Mouse (Mus musculus) yolk sac, embryonic 10.5 days (tissue): Measurements from ENCODE around the gene Spred2.

ENCODE experiments used
- DNase-seq: peaks from one replicate; pipeline ENCODE4 v3.0.0-alpha.2; 2017; ENCODE audit warnings: low spot score

Spred2 gene

DNA sequence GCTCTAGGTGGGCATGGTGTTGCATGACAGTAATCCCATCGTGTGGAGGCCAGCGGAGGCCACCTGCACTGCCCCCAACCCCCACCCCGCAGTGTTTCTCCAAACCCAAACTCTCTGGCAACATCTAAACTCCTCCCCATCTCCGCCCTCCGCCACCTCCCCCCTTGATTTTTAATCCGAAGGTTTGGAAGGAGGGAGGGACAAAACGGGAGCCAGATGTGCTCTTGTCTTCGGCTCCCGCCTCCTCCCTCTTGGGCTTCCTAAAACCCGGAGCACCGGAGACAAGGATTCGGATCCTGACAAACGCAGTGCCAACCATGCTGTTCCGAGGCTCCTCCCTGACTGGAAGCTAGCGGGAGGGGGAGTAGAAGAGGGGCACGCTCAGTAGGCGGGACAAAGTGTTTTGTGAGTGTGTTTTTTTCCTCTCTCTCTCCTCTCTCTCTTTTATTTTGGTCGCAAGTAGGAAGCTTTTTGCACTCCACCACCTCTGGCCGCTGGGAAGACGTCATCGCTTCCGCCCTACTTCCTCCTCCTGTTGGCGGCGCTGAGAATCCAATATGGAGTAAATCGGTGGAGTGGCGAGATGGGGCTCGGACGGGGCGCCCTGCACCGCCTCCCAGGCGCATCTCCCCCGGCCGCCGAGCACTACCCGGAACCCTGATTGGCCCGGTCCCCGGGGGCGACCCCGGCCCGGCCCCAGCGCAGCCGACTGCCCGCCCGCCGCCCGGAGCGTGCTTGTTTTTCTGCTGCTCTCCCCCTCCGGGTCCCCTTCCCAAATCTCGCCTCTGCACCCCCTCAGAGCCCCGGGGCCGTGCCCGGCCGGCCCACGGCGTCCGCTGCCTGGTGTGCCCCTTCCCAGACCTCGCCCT is at the start of gene Spred2:
Spred2 (plus strand) TSS at position 488 of the 869 bp plus-strand sequence.
- peak; percentile 95 for DNase-seq

DNA sequence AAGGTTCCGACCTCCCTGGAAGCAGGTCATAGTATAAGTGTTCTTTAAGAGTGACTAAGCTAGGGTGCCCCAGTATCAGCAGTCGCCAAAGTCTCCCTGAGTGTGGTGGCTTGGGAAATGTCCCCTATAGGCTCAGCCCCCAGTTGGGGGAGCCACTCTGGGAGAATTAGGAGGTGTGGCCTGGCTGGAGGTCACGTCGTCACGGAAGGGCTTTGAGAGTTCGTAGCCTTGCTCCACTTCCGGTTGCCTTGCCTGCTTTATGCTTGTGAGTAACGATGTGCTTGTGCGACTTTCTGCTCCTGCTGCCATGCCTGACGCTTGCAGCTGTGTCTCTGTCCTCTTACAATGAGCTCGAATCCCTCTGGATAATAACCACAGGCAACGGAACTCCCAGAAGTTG is 48.6 kb upstream of the Spred2 start:
- DNase-seq: no peak

DNA sequence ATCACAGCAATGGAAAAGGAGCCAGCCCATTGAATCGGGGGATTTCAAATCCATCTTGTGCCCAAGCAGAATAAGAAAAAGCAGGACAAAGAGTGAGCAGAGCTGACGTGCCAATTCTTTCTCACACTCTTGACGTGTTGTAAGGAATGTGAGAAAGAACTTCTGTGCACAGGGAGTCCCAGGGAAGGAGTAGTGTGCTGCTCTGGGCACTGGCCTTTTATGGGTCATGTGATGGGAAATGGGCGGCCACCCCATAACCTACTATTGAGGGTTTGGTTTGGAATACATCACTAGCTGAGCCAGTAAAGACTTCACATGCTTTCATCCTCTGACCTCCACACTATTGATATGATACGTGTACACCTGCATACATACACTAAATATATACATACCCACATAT is 48.2 kb upstream of the Spred2 start:
- no peak for DNase-seq

DNA sequence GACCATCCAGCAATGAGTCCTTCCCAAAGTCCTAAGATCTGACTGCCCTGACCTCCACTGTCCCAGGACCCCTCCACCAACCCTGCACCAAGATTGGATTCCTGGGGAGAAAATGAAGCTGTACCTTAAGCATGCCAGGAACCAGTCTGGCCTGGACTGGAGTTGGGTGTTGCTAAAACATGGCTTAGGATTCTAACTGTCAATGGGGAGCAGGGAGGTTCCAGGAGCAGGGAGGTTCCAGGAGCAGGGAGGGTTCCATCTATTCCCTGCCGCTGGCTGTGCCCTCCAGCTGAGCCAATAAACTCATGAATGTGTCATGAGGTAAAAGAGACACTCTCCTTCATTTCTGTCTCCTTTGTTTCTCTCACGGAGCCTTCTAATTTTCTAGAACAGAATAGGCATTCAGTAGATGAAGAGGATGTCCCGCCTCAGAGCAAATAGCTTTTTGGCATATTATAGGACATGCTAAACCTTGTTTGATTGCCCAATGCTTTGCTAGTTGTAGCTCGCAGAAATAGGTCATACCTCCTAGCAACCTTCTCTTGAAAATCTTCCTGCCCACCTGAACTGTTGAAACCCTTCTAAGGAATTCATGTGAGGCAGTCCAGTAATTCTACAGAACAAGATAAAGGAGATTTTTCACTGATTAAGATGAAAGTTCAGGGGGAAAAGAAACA is 46.8 kb upstream of the Spred2 start:
- DNase-seq: no peak

DNA sequence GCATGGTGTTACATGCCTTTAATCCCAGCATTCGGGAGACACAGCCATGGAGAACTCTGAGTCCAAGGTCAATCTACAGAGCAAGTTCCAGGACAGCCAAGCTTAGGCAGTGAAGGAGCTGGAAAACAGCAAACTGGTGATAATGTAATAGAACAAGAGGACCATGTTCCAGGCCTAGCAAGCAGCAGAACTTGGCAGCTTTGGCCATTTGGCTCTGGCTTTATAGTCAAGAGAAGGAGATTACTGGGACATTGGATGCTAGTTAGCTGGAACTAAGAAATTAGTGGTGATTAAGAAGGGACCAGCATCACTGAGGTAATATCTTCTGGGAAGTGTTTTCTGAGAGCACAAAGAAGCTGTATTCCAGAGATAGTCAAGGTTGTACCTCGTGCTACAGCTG is 42.8 kb upstream of the Spred2 start:
- no peak for DNase-seq

DNA sequence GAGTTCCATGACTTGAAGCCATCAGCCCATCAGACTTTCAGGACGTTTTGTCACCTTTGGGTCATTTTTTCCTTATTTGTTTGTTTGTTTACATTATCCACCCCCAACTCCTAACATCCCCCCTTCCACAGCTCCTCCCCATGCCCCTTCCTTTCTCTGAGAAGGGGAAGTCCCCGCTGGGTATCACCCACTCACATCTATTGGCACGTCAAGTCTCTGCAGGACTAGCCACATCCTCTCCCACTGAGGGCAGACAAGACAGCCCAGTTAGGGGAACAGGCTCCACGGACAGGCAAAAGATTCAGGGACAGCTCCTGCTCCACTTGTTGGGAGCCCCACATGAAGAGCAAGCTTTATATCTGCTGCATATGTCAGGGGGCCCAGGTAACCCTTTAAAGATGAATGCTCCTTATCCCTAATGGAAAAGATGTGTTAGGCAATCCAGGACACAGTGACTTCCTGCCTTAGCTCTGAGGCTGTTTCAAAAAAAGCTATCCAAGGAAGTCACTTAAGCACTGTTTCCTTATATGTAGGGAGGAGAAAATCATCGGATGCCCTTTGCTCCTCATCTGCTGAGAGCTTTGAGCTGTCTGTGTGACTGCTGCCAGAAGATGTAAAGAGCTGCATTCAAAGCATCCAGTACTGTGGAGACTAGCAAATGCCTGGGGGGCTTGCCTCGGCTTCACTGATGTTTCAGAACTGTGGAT is 33.3 kb upstream of the Spred2 start:
- DNase-seq: no peak

DNA sequence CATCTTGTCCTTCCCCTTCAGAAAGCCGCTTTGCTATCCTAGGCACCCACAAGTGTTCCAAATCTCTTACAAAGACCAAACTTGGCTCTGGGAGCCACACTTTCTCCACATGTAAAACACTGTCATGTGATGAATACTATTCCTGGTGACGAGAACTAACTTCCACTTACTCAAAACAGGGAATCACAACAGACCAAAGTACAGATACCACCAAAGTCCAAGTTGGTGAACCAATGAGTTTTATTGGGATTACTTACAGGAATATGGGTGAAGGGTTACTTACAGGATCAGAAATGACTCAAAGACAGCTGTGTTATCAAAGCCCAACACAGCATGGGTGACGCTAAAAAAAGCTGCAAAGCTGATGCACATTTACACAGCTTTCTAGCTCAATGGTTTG is 30.9 kb upstream of the Spred2 start:
- DNase-seq: no peak

DNA sequence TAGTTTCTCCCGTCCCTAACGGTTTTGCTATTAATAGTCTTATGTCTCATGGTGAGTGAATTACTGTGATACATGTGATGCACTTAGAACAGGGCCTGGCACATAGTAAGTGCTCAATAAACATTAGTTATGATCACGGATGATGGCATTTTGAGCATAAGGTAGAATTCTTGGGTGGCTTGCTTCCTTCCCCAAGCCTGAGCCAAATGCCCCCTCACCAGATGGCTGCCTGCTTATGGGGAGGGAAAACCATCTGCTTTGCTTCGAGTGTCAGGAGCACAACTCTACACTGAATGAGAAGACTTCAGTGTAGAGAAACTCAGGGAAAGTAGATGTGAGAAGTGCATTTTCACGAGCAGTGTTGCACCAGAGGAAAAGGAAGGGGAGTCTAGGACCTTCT is 24.6 kb upstream of the Spred2 start:
- no peak for DNase-seq

DNA sequence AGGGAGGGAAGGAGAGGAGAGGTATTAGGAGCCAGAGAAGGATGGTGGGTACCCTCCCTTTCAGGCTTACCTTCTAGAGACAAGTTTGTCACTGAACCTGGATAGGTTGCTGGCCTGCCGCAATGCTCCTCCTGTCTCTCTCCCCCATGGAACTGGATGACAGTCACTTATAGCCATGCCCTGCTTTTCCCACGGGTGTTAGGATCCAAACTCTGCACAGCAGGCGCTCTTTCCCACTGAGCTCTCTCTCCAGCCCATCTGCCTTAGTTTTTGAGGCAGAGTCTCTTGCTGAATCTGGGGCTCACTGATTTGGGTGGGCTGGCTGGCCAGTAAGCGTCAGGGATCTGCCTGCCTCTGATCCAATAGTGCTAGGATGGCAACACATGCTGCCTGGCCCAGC is 23.5 kb upstream of the Spred2 start:
- no peak for DNase-seq

DNA sequence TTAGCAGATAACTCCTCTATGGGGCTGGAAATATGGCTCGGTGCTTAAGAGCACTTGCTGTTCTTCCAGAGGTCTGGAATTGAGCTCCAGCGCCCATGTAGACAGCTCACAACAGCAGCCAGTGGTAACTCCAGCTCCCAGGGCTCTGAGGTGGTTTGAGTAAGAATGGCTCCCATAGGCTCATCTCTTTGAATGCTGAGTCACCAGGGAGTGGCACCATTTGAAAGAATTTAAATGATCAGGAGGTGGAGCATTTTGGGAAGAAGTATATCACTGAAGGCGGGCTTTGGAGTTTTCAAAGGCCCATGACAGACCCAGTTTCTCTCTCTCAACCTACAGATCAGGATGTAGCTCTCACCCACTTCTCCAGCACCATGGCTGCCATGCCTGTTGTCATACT is 13.0 kb upstream of the Spred2 start:
- no peak for DNase-seq

DNA sequence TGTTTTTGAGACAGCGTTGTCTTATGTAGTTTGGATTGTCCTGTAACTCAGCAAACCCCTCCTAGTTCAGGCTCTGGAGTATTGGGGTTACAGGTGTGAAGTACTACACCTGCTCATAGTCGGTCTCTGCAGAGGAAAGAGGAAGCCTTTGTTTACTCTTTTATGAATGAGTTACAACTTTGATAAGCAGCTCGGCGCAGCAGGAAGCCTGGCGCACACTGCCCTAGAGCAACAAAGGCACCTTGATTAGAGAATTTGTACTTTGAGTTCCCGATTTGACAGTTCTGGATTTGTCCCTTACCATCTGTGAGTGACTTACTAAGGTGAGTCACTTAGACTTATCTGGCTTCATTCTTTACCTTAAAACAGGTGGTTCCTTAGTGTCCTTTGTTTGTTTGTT is 12.0 kb upstream of the Spred2 start:
- peak; percentile 54 for DNase-seq

DNA sequence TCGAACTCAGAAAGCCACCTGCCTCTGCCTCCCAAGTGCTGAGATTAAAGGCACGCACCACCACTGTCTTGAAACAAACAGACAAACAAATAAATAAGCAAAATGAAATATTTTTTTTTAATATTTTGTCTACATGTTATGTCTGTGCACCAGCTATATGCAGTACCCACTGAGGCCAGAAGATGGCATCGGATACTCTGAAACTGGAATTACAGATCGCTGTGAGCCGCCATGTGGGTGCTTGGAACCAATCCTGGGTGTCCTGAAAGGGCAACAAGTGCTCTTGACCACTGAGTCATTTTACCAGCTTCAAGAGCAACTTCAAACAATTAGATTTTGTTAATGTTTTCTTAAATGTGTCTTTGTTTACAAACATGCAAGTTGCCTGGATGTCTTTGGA is 11.5 kb upstream of the Spred2 start:
- DNase-seq: no peak

DNA sequence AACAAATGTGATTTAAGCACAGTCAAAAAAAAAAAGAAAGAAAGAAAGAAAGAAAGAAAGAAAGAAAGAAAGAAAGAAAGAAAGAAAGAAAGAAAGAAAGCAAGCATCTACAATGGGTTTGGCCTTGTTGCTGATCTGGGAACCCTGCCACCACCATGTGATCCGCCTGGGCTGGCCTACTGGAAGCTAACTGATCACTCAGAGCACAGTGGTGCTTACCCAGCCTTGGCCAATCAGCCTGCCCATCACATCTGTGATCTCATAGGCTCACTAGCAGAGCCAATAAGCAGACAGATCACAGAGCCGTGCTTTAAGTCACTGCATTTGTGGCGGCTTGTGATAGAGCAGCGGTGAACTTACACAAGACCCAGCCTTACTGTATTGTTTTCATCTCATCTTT is 10.4 kb upstream of the Spred2 start:
- no peak for DNase-seq

DNA sequence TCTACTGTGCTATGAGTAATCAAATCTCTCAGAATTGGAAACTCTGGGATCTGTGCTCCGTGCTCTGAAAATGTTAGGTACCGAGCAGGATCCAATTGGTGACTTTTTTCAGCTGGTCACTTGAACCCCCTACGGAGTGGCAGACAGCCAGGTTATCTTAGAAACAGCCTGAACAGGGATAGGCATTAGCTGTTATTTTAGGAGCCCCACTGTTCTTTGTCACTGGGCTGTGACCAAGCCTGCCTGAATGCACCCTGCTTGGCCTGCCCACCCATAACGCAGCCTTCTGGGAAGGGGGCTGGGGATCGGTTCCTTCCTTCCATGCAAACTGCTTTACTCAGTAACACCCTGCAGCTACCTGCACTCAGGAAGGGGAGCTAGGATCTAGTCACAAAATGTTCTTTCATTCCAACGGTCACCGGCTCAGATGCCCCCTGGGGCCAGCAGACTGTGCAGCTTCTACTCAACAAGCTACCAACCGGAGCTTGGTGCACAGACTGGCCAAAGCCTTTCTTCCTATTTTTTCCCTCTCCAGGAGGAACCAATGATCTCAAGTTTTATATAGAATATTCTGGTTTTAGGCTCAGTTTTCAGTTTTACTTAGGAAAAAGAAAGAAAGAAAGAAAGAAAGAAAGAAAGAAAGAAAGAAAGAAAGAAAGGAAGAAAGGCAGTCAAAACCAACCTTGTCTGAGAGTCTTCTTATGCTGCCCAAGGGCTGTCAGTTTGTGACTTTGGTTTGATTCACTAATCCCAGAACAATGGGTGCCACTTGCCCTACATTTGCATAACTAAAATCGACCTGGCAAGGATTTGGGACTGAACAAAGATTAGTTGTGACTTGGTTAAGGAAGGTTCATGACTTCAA is 6.6 kb upstream of the Spred2 start:
- no peak for DNase-seq

DNA sequence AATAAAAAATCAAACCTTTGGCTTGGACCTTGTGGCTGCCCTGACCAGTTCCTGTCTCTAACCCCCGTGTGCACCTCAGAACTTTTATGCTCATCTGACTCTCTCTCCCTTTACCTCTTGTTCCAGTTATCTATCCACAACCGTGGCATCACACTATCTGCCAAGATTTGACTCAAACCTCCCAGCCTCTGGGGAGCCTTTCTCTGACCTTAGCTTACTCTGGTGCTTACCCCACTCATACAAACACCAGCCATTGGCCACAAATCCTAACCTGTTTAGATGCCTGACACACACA is 6.0 kb upstream of the Spred2 start:
- no peak for DNase-seq

DNA sequence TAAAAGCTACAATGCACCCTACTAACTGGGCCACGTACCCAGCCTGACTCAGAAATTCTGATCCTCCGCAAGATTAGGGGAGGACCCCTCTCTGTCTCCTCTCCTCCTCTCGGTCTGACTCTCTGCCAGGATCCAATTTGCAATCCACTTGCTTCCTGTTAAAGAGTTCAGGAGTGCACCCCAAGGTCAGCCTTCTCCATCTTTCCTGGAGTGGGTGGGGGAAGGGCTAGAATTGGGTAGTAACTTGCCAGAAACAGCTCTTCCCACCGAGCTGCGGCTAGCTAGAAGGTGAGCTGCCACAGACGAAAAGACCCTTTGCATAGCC is 4.8 kb upstream of the Spred2 start:
- peak; percentile 58 for DNase-seq

DNA sequence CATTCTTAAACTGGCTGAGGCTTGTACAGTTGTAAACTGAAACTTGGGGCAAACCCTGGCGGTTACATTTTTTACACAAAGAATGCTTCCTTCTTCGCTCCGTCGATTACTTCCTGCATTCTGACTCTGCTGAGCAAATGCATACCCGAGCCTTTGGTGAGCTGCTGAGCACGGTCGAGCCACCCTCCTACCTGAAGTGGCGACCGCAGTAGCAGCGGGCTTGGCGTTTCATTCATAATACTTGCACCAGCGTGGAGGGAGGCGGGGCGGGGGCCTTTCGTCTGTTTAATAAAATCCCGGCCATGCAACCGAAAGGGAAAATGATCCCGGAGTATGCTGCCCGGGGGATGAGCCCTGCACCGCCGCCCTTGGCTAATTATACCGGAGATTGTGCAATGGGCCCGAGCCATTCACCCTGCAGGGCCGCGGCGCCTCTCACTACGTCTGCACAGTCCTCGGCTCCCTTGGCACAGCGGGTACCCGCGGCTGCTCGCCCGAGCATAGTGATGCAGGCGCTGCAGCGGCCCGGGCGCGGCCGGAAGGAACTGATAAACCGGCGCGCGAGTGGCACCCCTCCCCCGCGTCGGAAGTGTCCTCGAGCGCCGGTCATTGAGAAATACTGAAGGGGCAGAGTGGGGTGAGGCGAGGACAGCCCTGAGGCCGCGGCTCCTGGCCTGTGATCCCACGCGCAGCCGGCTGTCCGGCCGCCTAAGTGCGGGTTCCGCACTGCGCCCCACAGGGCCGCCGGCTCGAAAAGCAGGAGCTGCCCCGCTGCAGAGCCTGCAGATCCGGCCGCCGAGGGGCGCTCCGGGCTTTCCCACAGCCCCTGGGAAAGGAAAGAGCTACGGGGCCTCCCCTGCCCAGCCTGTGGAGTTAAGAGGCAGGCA is 4.1 kb upstream of the Spred2 start:
- peak; percentile 84 for DNase-seq

DNA sequence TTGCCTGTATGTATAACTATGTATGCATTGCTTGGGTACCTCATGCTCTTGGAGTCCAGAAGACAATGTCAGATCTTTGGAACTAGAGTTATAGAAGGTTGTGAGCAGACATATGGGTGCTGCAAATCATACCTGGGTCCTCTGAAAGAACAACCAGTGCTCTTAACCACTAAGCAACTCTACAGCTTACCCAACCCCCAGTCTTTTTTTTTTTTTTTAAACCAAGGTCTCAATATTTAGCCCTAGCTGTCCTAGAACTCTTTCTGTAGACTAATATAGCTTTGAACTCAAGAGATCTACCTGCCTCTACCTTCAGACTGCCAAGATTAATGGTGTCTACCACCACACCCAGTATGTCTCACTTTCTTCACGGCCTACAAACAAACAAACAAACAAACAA is 2.5 kb upstream of the Spred2 start:
- no peak for DNase-seq

DNA sequence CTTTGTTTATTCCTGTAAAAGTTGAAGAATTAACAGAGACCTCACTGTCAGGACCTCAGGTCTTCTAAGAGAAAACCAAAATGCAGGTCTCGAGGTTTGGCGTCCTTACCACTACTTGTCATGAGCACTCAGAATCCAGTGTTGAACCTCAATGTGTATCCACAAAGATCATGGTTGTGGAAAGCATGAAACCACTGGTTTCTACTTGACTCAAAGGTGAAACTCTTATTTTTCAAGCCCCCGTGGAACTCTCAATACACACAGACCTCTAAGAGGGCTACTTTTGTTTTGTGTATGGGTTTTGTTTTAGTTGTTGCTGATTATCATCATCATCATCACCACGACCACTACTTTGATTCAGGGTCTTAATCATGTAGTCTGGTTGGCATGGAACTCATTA is 2.0 kb upstream of the Spred2 start:
- no peak for DNase-seq

DNA sequence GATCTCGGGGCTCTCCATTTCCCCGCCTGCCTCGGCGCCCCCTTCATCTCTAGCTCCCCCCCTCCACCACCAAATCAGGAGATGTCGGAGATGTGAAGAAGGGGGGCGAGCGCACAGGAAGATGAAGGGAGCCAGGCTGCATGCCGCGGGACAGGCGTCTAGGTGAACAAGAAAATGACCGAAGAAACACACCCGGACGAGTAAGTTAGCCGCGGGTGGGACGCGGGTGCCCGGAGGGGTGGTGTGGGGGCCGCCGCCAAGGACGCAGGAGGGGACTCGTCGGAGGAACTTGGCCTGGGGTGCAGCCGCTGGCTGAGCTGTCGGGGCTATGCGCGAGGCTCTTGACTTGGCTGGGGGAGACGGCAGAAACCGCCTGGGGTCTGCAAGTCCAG is 578 bp downstream of the Spred2 start:
- no peak for DNase-seq

DNA sequence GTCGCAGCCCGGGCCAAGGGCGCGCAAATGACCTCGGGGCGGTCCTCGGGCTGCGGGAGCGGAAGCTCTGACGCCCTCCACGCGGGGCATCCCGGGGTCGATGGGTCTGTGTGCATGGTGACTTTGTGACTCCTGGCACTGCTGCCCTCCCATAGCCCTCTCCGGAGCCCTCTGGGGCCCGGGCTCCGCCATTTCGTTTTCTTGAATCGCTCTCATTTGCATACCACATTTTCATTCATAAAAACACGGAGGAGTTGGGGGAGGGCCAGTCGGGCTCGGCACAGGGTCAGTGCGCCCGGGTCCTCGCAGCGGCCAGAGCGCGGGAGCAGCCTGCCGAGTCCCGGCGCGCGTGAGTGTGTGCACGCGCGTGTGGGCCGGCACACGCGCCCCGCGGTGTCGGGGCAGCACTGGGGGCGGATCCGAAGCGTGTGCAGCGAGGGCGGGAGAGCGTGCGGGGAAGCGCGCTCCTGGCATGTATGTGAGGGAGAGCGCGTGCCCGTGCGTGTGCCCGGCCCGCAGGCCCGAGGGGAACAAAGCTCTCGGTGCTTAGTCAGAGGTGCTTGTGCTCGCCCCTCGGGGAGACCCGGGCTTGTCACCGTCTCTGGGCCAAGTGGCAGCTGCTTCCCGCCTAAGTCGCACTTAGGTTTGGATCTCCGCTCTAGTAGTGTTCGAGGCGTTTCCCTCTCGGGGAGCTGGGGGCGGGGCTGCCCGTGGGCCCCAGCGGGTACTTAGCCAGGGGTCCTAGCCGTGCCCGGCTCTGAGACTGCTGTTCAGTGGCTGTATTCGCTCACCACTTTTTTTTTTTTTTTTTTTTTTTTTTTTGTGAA is 1.2 kb downstream of the Spred2 start:
- peak; percentile 84 for DNase-seq
